Mouse (Mus musculus): ENCODE measurements around the gene Gm7954.
"Not testable (repeated sequence)": the region's sequence is repeated elsewhere in the genome, so short reads cannot be mapped to it uniquely, and the experiment has no call there.

The Gm7954 gene

GRCm38 (mm10) chr14:41453418-41453817, at the start of gene Gm7954:
TSS of gene Gm7954 (minus strand) at chr14:41453518.
- not testable (repeated sequence) for DNase-seq (ENCODE audit: low spot score)

- DNase-seq (ENCODE audit: low spot score): not testable (repeated sequence)
Measured at GRCm38 (mm10) chr14:41489385-41489784, 36.1 kb upstream of the Gm7954 start, which contains the start of gene Gm3486. TSS of gene Gm3486 (minus strand) at chr14:41489485.

GRCm38 (mm10) chr14:41425393-41426075, 27.8 kb downstream of the Gm7954 start:
- not testable (repeated sequence) for DNase-seq (ENCODE audit: low spot score)

- not testable (repeated sequence) for DNase-seq (ENCODE audit: low spot score)
Measured at GRCm38 (mm10) chr14:41424694-41425093, 28.6 kb downstream of the Gm7954 start.

GRCm38 (mm10) chr14:41408181-41408580, 45.1 kb downstream of the Gm7954 start, which contains the start of gene Gm6482:
TSS of gene Gm6482 (minus strand) at chr14:41408281.
- DNase-seq (ENCODE audit: low spot score): not testable (repeated sequence)

Data from spleen, adult 12 weeks (tissue).